Mouse (Mus musculus): ENCODE results near the gene Shisal1.

Gene Shisal1

GRCm38 (mm10) chr15:84367402-84367801 lies 79.5 kb downstream of the Shisal1 start:
- no peak for DNase-seq

- no peak for DNase-seq
These were observed 80.3 kb downstream of the Shisal1 start for GRCm38 (mm10) chr15:84366574-84366989.

- DNase-seq: no peak
These were observed 81.1 kb downstream of the Shisal1 start for GRCm38 (mm10) chr15:84365675-84366381.

- DNase-seq: no peak
These were observed 82.2 kb downstream of the Shisal1 start for GRCm38 (mm10) chr15:84364746-84365145.

GRCm38 (mm10) chr15:84355081-84355480 lies 91.8 kb downstream of the Shisal1 start:
- DNase-seq: no peak

GRCm38 (mm10) chr15:84351915-84352844 lies 94.7 kb downstream of the Shisal1 start:
- no peak for DNase-seq

GRCm38 (mm10) chr15:84351342-84351741 lies 95.6 kb downstream of the Shisal1 start:
- DNase-seq: no peak

- no peak for DNase-seq
These were observed 96.8 kb downstream of the Shisal1 start for GRCm38 (mm10) chr15:84349915-84350738.

GRCm38 (mm10) chr15:84348769-84349168 lies 98.1 kb downstream of the Shisal1 start:
- DNase-seq: no peak

GRCm38 (mm10) chr15:84340926-84341325 lies 106.0 kb downstream of the Shisal1 start:
- DNase-seq: no peak

- no peak for DNase-seq
These were observed 109.3 kb downstream of the Shisal1 start for GRCm38 (mm10) chr15:84337599-84337998.

- no peak for DNase-seq
These were observed 110.5 kb downstream of the Shisal1 start for GRCm38 (mm10) chr15:84336281-84336817.

- no peak for DNase-seq
These were observed 115.8 kb downstream of the Shisal1 start for GRCm38 (mm10) chr15:84331066-84331612.

GRCm38 (mm10) chr15:84329940-84330339 lies 117.0 kb downstream of the Shisal1 start:
- no peak for DNase-seq
